Mouse (Mus musculus) activated CD4-positive, CD25-positive, alpha-beta regulatory T cell (primary cell): ENCODE results near the gene Slc25a20. TPM values are rescaled to one million over a fixed set of nuclear protein-coding genes. Genes with fewer than 3 reads are reported as not detected.

Experiments used
- polyA plus RNA-seq, 2 experiments: library from polyadenylated mRNA; unstranded; fragments of 100-300 nt; shearing (Covaris generic); gene quantifications; one replicate each; pipeline ENCODE4 v1.2.1; 2017

Gene Slc25a20
- polyA plus RNA-seq = 10 to 100 TPM; 76.3 to 95.7 TPM

GRCm38 (mm10) chr9:108661677-108662612 is at the start of gene Slc25a20:
TSS of gene Slc25a20 (plus strand) at chr9:108662088.

GRCm38 (mm10) chr9:108648611-108649560 is 13.0 kb upstream of the Slc25a20 start, which contains the start of gene Arih2:
TSS of gene Arih2 (minus strand) at chr9:108649386.

GRCm38 (mm10) chr9:108689106-108689505 is 27.2 kb downstream of the Slc25a20 start, which contains the start of gene Prkar2a:
TSS of gene Prkar2a (plus strand) at chr9:108689314.

Other genes with a start within 250 kb of the Slc25a20 start
- under 1 TPM in 1 of 2 experiments, not detected in 1; 0.14 TPM for gene Ccdc36, start 233.6 kb upstream of the Slc25a20 start, polyA plus RNA-seq
- gene BC048562, start 225.6 kb upstream of the Slc25a20 start, polyA plus RNA-seq = not detected
- 10 to 100 TPM; 35.6 to 46.5 TPM for gene Ccdc71, start 201.6 kb upstream of the Slc25a20 start, polyA plus RNA-seq
- 1 to 10 TPM; 6.5 to 9.8 TPM for gene Klhdc8b, start 200.5 kb upstream of the Slc25a20 start, polyA plus RNA-seq
- gene Lamb2, start 182.4 kb upstream of the Slc25a20 start, polyA plus RNA-seq = under 1 TPM; 0.12 to 0.41 TPM
- gene Usp19, start 171.5 kb upstream of the Slc25a20 start, polyA plus RNA-seq = 100 to 1,000 TPM in 1 of 2 experiments, 10 to 100 TPM in 1; 63.7 to 115 TPM
- gene Qars, start 154.4 kb upstream of the Slc25a20 start, polyA plus RNA-seq = 100 to 1,000 TPM; 105 to 107 TPM
- gene Qrich1, start 145.3 kb upstream of the Slc25a20 start, polyA plus RNA-seq = 100 to 1,000 TPM; 142 TPM
- gene Impdh2, start 101.8 kb upstream of the Slc25a20 start, polyA plus RNA-seq = 100 to 1,000 TPM in 1 of 2 experiments, 10 to 100 TPM in 1; 75.1 to 125 TPM
- gene Ndufaf3, start 94.7 kb upstream of the Slc25a20 start, polyA plus RNA-seq = 10 to 100 TPM; 56.3 to 86.8 TPM
- 10 to 100 TPM; 71.9 to 82.4 TPM for gene Dalrd3, start 92.2 kb upstream of the Slc25a20 start, polyA plus RNA-seq
- 10 to 100 TPM; 38.1 to 65.1 TPM for gene Wdr6, start 83.3 kb upstream of the Slc25a20 start, polyA plus RNA-seq
- 10 to 100 TPM in 1 of 2 experiments, 1 to 10 TPM in 1; 8.7 to 11.6 TPM for gene P4htm, start 64.4 kb upstream of the Slc25a20 start, polyA plus RNA-seq
- gene Arih2, start 12.7 kb upstream of the Slc25a20 start, polyA plus RNA-seq = 10 to 100 TPM; 70.9 to 80.2 TPM
- 10 to 100 TPM in 1 of 2 experiments, 1 to 10 TPM in 1; 9.3 to 17.8 TPM for gene Prkar2a, start 27.2 kb downstream of the Slc25a20 start, polyA plus RNA-seq
- gene Ip6k2, start 121.7 kb downstream of the Slc25a20 start, polyA plus RNA-seq = 10 to 100 TPM; 11.2 to 15.5 TPM
- gene Nckipsd, start 146.3 kb downstream of the Slc25a20 start, polyA plus RNA-seq = 10 to 100 TPM in 1 of 2 experiments, 1 to 10 TPM in 1; 9.8 to 10.3 TPM
- gene Celsr3, start 164.2 kb downstream of the Slc25a20 start, polyA plus RNA-seq = under 1 TPM; 0.01 to 0.11 TPM
- gene Slc26a6, start 191.2 kb downstream of the Slc25a20 start, polyA plus RNA-seq = 10 to 100 TPM; 16.8 to 17.6 TPM